Mouse (Mus musculus): ENCODE measurements around the gene Armc2.
"Not testable (repeated sequence)": the region's sequence is repeated elsewhere in the genome, so short reads cannot be mapped to it uniquely, and the experiment has no call there.

Gene Armc2

DNA sequence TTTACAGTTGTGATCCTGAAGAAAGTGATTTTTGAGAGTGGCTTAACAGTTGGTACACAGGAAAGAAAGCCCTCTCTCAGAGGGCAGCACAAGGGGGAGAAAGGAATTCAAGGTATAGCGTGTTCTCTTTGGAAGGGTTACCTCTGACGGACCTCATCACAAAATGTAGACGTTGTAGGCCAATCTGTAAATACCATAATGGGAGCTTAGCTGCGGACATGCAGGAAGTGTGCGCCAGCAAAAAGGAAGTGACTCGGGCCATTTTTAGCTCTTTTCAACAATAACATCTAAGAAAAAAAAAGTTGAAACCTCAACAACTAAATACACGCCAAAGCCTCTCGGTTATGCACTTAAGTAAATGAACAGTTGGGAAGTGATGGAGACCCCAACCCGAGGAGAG lies 45.6 kb downstream of the Armc2 start:
- DNase-seq (ENCODE audit: low spot score in 2 of 2), result no peak

DNA sequence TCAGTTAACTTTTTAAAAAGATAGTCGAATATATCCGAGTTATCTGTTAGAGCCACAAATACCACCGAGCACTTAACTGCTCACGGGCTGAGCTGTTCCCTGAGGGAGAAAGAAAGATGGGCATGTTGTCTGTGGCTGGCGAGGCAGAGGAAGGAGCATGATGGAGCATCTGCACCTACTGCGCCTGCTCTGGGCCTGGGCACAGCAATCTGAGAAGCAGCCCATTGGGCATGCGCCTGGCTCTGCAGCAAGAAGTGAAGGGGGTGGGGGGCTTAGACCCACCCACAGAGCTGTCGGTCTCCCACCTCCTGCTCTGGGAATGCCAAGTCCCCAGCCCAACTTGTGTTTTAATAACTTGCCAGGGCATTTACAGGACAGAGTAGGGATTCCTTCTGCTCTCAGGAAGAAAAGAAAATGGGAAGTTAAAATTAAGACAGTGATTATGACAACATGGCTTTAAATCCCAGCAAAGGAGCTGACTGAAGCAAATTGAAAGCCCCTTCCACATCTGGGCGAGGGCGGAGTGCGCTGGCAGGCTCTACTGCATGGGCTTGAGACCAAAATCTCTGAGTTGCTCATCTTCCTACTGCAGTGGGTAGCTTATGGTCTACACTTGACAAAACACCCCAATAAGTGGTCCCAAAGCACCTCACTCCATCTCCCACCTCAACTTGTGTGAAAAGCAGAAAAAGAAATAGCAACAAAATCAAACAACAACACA lies 50.2 kb downstream of the Armc2 start:
- no peak for DNase-seq (ENCODE audit: low spot score in 2 of 2)

DNA sequence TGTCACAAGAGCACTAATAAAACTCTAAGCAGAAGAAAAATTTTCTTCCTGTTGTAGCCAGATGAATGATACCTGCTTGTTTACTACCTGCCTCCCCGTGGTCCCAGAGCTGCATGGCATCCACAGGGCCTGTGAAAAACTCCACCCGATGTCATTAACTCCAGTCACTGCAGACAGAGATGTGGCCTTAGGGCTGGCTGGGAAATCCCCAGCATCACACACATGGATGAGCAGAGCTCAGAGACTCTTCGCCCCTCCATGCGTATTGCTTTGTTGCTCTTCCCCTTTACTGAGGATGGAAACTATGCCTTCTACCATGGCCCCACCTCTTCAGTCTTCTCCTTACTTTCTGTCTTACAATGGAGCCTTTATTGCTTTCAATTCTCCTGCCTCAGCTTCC lies 55.5 kb downstream of the Armc2 start:
- no peak for DNase-seq (ENCODE audit: low spot score in 2 of 2)

DNA sequence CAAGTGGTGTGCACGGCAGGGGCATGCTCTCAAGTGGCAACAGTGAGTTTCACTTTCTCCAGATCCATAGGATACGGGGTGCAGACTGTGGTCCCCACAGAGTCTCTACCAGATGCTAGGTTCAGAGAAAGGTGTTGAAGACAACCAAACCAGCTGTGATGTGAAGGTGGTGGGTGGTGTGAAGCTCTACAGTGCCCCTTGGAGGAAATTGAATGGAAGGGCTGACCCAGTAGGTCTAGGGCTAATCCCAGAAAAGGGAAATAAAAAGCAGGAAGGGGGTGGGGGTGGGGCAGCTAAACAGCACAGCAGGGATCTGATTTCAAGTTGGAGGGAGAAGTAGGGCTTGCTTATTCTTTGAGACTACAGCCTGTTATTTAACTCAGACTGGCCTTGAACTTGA lies 58.4 kb downstream of the Armc2 start:
- no peak for DNase-seq (ENCODE audit: low spot score in 2 of 2)

DNA sequence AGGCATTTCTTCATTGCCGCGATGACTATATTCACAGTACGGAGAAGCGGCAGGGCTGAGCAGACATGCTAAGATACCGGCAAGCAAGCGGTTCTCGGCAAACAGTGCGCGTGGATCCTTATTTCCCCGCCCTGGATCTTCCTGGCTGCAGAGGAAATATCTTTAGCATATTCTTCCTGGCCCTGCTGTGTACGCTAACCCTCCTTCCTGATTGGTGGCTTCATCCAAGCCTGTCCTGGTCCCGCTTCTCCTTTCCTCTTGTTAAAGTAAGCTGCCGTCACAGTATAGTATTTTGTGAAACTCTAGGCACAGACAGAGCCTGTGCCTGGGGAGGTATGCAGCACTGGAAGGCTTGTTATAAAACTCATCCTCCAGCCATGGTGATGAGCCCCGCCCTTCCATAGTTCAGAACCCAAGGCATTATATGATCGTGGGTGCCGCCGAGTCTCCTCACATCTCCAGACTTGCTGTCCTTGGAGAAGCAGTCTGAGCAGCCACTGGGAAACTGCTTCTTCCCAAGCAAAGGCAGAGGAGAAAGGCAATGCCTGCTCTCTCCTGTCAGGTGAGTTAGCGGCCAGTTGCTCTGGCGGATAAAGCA lies 59.5 kb downstream of the Armc2 start:
- no peak for DNase-seq (ENCODE audit: low spot score in 2 of 2)

DNA sequence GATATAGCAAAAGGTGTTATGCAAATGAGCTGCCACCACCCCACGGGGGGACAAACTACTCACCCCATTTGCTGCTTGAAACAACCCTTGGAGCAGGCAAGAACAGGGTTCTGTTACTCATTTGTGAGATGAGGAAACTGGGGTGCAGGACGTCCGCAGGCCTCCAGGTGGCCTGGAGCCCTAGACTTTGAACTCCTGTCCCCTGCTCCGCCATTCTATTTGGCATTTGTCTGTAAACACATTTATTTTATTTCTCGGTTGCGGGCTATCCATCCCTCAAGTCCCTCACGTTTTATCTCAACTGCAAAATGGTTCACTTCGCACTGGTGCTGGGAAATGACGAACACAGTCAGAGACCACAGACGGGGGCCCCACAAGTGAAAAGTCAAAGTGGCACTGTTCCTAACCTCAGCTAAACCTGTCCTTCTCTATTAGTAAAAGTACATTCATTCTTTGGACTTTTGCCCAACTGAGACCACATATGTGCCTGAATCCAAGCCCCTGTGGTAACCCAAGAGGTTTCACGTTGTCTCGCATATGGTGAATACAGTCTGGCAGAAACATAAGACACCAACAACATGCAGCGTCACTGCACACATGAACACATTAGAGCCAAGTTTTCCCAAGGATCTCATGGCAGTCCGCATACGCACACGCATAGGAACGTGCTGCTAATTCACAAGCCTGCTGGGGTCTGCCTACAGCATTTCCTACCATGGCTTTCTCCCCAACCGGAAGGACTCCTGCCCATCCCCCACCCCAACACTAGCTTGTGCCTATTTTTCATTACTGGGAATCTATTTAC lies 60.6 kb downstream of the Armc2 start:
- DNase-seq (ENCODE audit: low spot score in 2 of 2), result no peak

DNA sequence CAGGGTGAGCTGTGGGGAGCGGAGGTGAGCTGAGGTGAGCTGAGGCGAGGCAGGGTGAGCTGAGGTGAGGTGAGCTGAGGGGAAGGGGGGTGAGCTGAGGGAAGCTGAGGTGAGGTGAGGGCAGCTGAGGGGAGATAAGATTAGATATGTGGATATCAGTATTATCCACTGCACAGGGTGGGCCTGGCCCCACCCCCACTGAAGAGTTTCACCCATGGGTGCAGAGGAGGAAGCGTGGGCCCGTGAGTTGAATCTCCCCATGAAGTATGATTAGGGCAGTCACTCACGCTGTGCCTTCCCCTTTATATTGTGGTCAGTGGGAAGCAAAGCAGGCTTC lies 64.7 kb downstream of the Armc2 start:
- no peak for DNase-seq (ENCODE audit: low spot score in 2 of 2)

DNA sequence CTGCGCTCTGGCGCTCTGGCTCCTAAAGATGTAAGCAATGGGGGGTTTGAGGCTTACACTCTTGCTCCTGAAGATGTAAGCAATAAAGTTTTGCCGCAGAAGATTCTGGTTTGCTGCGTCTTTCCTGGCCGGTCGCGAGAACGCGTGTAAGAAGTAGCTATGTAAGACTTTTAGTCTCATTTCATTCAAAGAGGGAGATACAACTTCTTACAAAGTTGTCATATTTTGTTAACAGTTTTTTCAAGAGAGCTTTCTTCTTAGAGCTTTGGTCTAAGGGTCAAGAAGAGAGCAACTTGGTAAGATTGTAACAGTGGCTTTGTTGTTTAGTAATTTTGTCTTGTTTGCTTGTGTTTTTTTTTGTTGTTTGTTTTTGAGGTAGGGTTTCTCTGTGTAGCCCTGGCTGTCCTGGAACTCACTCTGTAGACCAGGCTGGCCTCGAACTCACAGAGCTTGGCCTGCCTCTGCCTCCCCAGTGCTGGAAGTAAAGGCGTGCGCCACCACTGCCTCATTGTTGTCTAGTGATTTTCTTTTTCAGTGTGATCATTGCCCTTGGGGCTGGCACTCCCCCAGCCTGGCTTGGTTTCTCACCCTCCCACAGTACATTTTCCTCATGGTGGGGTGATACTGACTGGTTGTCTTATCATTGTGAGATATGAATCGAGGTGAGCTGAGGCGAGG lies 65.3 kb downstream of the Armc2 start:
- no peak for DNase-seq (ENCODE audit: low spot score in 2 of 2)

DNA sequence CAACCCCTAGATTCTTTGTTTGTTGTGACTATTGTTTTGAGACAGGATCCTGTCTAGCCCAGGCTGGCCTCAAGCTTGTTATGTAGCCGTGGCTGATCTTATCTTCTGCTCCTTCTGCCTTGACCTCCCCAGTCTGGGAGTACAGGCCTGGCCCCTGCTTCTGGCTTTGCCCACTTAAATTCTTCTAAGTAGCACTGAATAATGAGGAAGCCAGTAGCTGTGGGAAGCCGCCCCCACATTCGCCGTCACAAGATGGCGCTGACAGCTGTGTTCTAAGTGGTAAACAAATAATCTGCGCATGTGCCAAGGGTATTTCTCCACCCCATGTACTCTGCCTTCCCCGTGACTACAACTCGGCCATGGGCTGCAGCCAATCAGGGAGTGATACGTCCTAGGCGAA lies 65.9 kb downstream of the Armc2 start:
- not testable (repeated sequence) for DNase-seq (ENCODE audit: low spot score in 2 of 2)

DNA sequence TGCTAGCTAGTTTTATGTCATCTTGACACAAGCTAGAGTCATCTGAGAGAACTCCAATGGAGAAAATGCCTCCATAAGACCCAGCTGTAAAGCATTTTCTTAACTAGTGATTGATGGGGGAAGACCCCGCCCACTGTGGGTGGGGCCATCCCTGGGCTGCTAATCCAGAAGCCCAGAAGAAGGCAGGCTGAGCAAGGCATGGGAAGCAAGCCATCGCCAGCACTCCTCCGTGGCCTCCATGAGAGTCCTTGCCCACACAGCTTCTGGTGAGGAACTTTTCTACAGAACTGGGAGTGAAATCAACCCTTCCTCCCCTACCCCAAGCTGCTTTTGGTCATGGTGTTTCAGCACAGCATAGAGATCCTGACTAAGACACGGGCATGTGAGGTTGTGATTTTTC lies 79.2 kb downstream of the Armc2 start:
- no peak for DNase-seq (ENCODE audit: low spot score in 2 of 2)

DNA sequence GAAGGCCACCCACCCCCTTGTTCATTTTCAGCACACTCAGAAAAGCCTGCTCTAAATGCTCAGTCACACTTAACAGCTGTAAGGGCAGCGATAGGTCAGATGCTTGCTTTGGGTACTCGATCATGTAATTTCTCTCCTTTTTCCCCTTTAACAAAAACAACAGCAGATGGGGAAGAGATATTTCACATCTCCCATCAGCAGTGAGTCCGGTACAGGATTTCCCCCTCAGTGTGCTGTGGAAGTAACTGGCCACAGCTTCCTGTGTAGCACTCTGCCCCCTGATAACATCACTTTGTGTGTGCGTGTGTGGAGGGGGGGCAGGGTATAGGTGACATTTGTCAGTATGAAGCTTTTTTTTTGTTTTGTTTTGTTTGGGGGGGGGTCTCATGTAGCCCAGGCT lies 81.1 kb downstream of the Armc2 start:
- no peak for DNase-seq (ENCODE audit: low spot score in 2 of 2)

DNA sequence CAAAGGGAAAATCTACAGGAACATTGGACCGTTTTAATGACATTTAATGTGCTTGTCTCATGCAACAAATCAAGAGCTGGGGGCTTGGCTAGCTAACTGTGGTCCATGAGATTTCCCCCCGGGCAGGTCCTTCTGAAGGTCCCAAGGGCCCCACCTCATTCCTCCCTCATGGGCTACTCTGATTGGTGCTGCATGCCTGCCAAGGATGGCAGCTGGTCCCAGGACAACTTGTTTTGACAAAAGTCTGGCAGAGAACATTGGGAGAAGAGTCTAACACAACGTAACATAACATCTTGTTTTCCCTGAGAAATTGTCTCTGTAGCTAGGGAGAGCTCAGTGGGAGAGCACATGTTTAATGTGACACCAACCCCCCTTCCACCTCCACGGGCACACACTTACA lies 82.1 kb downstream of the Armc2 start:
- DNase-seq (ENCODE audit: low spot score in 2 of 2), result peak in 1 of 2 experiments; percentile 52

DNA sequence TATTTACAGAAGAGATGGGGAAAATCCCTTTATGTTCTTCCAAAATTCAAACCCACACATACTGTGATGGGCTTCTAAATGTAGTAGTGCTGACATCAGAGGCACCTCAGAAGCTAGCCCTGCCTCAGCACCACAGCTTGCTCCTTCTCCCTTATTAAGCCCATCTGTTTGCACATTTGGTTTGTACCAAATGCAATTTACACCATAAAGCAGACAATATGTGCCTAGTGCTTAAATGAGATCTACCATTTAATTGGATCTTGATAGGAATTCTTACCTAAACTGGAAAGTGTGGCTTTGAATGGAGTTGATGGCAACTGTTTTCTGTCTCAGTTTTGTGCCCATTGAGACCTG lies 82.8 kb downstream of the Armc2 start:
- DNase-seq (ENCODE audit: low spot score in 2 of 2), result no peak

DNA sequence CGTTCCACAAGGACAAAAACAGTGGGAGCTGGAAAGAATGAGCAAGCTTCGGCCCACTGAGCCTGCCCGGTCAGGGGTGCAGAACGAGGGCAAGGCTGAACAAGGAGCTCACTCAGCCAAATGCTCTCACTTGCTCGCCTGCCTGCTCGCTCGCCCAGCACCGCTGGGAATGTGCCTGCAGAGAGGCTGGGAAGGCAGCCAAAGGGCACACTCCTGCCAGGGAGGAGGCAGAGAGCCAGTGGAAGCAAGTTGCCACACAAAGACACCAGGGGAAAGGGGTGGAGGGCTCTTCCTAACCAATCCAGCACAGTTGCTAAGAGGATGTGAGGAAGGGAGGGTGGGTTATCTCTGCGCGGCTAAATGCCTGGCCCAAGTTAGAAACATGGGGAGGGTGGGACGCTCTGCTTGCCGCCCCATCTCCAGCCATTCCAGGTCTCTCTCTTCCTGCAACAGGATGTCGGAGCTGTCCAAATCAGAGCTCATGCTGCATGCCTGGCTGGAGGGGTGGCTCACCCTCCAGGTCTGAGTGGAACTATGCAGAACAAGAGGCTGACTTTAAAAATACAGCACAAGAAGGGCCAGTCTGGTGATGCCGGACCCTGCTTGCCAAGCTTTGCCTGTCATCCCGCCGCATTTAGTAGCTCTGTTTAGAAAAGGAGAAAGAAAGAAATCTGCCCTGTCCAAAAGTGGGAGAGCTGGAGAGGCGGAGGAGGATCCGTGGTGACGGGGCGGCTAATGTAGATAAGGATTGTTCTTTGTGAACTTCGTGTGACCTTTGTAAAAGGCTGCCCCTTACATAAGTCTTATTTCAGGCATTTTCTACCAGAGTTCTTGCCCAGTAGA lies 83.4 kb downstream of the Armc2 start:
- peak; percentile 64 to 72 for DNase-seq (ENCODE audit: low spot score in 2 of 2)

DNA sequence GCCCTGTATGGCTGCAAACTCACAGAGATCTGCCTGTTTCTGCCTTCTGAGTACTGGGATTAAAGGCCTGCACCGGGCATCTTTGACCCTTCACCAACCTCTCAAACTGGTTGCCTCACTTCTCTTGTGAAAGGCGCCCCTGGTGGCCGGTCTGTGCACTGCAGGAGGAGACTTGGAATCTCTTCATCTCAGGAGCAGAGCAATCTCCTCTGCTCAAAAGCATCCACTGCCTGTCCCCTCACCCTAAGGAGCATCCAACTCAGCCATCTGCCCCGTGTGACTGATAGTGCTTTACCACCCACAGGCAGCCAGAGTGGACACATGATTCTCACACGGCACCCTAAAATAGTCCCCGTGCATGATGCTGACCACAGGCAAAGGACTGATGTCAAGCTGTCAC lies 84.7 kb downstream of the Armc2 start:
- DNase-seq (ENCODE audit: low spot score in 2 of 2), result no peak

DNA sequence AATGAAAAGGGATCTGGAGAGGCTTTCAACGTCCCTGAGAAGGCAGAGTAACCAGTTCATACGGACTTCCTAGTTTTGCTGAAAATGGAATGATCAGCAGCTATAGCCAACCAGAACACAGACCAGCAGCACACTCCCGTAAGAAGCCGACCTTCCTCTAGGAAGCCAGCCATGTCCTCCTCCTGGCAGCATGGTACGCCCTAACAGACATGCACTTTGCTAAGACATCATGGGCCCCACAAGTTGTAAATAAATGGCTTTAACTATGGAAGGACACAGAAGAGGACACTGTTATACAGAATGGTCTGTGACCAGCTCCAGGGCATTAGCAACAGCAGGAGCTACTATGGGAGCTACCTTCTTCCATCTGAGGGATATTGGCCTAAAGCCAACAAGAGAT lies 85.3 kb downstream of the Armc2 start:
- DNase-seq (ENCODE audit: low spot score in 2 of 2), result no peak

DNA sequence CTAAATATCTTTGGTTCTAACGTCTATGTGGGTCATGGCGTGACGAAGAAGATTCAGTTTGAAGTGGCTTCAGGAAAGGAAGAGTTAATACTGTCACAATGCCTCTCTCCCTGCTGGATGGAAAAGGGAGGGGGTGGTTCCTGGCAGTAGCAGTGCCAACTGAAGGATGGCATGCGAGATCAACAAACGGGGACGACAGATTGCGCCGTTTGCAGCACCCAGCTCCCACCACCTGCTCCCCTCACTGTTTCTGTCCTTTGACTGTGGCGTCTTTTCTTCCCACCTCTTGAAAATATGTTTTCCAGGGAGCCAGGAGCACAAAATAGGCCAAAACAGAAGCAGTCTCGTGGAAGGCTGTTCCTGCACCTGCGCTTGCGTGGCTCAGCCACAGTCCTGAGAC lies 86.3 kb downstream of the Armc2 start:
- DNase-seq (ENCODE audit: low spot score in 2 of 2), result no peak

DNA sequence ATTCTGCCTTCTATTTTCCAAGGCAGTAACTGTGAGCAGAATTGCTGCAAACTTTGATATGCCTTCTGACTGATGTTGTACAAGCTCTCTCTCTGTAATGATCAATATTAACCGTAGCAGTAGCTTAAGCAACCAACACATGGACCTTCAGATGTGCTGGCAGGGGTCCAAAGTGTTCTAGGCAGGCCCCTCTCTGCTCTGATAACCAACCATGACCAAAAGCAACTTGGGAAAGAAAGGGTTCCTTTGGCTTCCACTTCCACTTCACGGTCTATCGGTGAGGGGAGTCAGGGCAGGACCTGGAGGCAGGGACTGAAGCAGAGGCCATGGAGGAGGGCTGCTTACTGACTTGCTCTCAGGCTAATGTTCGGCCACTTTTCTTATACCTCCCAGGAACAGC lies 87.3 kb downstream of the Armc2 start:
- DNase-seq (ENCODE audit: low spot score in 2 of 2), result no peak

DNA sequence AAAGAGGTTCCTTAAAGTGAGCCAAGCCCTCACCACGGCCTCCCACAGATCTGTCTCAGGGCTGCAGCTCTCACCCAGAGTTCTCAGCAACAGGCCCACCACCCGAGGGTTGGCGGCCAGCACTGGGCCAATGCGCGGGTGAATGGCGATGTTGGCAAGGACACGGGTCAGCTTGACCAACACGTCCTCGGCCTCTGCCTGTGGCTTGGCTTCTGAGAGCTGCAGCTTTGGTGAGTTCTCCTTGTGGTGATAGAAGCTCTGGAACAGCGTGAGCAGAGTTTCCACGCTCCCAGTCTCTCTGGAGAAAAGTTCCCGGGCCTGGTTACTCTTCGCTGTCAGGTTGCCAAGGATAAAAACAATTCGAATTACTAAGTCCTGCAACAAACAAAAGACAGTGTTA lies 91.5 kb downstream of the Armc2 start:
- no peak for DNase-seq (ENCODE audit: low spot score in 2 of 2)

DNA sequence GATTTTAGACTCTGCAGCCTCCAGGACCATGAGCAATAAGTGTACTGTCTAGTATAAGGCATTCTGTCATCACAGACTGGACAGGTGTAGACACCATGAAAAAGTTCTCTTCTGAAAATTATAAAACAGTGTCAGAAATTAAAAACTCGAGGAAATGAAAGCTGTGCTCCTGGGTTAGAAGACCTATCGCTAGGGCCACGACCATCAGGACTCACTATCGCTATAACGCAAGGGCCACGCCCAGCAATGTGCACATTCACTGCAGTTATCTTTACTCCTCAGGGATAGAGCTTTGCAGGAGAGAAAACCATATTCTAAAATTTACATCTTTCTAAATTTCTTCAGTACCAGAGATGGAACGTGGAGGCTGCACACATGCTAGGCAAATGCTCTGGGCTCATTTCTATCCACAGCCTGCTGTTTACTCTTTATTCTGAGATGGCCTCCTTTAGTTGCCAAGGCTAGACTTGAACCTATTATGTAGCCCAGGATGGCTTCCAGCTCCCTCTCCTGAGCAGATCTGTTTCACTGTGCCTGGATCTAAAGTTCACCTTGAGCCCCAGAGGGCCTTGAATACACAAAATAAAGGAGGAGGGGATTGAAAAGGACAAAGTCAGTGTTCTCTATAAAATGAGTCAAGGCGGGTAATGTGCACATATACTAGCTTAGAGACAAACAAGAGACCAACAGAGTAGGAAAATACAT lies 105.8 kb downstream of the Armc2 start:
- DNase-seq (ENCODE audit: low spot score in 2 of 2), result no peak

DNA sequence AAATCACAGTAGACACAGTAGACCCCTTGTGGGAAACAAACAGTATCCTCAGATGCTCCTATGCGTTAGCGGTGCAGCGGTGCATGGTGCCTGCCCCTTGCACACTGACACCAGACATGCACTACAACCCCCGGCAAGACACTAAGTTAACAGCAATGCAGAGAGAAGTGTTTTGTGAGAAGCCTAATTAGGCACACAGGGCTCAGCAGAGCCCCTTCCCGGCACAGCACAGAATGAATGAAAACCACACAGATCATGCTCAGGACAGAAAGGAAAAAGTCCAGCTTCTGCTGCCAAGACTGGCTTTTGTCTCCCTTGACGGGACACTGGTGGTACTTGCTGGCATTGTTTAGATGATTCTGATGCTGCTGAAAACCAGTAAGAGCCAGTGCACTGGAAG lies 109.3 kb downstream of the Armc2 start:
- DNase-seq (ENCODE audit: low spot score in 2 of 2), result no peak

All from urinary bladder, postnatal 4 days (tissue).